Mouse (Mus musculus) kidney, adult 2 months (tissue): ENCODE measurements around the gene Eaf2.

Experiments used
- CTCF ChIP-seq: fragments of 200-500 bp; conservative IDR thresholded peaks from 2 replicates; pipeline ENCODE4 v1.5.1; 2011; ENCODE audit warnings: low read depth, mild to moderate bottlenecking, control low read depth, low read length, moderate library complexity, mixed read lengths; ENCODE audit not compliant: insufficient read depth, insufficient read length
- POLR2A ChIP-seq: fragments of 200-500 bp; IDR thresholded peaks from one replicate; pipeline ENCODE4 v1.6.1; 2011; ENCODE audit warnings: low read depth, low read length, control low read depth

DNA sequence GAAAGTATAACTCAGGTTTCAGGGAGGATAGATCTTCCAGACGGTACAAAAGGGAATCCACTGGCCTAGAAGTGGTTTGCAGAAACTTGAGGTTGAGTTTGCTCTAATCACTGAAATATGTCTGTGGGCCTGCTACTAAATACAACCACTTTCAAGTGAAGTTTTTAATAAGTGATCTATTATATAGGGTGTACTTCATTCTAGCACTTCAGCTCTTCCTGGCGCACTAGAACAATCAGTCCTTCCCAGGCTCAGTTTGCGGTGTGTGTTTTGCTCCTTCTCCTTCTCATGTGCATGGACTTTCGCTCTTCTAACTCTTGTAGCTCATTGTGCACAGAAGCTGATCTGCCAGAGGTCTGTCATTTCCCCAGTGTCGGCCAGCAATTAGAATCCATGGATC, 101.8 kb downstream of the Eaf2 start:
- no peak for TF ChIP-seq CTCF
- TF ChIP-seq POLR2A, result no peak
